Mouse (Mus musculus): ENCODE results near the gene Hmgxb4.

Gene Hmgxb4

DNA sequence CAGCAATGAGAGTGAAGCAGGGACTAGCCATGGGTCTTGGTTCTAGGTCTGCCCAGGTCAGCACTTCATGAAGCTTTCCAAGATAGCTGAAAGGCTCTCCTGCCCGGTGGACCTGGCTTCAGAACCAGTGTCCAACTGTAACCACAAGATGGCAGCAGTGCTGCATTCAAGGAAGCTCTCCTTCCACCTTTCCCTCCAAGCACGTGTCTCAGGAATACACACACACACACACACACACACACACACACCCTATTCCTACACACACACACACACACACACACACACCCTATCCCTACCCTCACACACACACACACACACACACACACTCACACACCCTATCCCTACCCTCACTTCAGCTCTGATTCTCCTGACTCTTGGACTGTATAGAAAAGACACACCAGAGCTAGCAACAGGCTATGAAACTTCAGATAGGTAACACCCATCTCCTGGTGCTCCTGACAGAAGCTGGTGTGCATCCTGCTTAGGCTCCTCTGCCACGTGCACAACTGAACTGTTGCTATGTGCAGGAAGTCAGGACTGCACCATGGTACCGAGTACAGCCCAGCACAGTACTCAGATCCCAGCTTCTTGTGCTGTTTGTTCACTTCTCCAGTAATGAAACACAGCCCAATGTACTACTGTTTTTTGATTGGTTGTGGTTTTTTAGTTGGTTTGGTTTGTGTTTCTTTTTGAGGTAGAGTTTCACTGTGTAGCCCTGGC lies 78.6 kb downstream of the Hmgxb4 start:
- DNase-seq (ENCODE audit: low spot score), result peak; percentile 66

DNA sequence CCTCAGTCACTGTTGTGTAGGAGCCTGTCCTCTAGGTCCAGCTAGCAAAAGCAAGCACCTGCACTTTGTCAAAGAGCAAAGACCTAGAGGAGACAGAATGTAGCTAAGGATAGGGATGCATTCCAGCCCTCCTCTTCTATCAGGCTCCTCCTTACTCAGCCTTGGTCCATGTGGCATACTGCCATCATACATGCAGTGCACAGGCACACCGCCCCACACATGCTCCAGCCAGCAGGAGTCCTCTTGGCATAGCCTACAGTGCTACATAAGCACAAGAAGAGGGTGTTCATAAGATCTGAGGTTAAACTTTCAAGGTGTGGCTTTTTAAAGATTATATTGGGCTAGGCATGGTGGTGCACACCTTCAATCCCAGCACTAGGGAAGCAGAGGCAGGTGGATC lies 81.7 kb downstream of the Hmgxb4 start:
- no peak for DNase-seq (ENCODE audit: low spot score)

DNA sequence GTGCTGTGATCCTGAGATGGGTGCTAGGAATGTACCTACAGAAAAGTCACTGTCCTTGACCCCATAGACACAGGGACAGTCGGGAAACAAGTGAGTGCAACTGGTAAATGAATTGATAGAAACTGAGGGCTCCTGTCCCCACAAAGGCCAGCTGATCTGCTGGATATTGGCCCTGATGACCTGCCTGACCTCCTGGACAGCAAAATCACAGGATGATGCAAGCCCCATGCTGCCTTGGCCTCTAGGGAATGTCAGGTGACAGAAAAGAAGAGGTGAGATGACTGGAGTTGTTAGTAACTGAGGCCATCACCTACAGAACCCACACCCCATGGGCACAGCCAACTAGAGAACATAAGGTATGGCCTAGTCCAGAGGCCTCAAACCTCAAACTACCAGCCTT lies 85.1 kb downstream of the Hmgxb4 start:
- no peak for DNase-seq (ENCODE audit: low spot score)

DNA sequence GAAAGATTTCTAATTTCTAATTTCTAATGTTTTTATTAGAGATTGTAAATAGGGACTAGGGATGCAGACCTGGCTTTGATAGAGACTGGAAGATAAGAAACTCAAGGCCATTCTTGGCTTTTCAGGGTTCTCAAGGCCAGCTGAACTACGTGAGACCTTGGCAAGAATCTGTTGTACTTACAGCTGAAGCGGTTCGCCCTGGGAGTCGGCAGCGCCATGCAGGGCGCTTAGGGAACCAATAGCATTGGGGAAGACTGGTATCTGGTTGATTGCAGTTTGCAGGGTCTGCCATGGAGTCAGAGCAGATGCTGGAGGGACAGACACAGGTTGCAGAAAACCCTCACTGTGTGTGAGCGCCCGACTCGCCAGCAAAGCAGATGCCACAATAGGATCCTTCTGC lies 85.7 kb downstream of the Hmgxb4 start:
- no peak for DNase-seq (ENCODE audit: low spot score)
